Mouse (Mus musculus) lung, postnatal 0 days (tissue): ENCODE measurements around the gene Hydin. TPM values are rescaled to one million over a fixed set of nuclear protein-coding genes. Genes with fewer than 3 reads are reported as not detected.
A peak's percentile ranks its signal among the peaks of the same experiment; 100 is the strongest.

Source experiments
- ATAC-seq: fragments of 200-750 bp; cut with Nextera tagmentation; 2 replicates; pipeline ENCODE4 v1.8.0; 2017; ENCODE audit warnings: moderate library complexity
- DNase-seq: peaks from one replicate; pipeline ENCODE4 v3.0.0-alpha.2; 2016; ENCODE audit warnings: low spot score
- H3K27ac ChIP-seq: fragments of 300-500 bp; sonication (generic); 2 replicates; pipeline ENCODE4 v1.5.1; 2014; ENCODE audit warnings: antibody characterized with exemption, mild to moderate bottlenecking, low read length, mixed read lengths
- H3K27me3 ChIP-seq: fragments of 300-500 bp; sonication (generic); replicated peaks from 2 replicates; pipeline ENCODE4 v1.6.1; 2014; ENCODE audit warnings: low read length, mixed read lengths; ENCODE audit not compliant: insufficient read depth
- H3K36me3 ChIP-seq: fragments of 300-500 bp; sonication (generic); 2 replicates; pipeline ENCODE4 v1.6.1; 2014; ENCODE audit warnings: low read length, mixed read lengths; ENCODE audit not compliant: insufficient read depth
- H3K4me1 ChIP-seq: fragments of 300-500 bp; sonication (generic); 2 replicates; pipeline ENCODE4 v1.6.1; 2014; ENCODE audit warnings: antibody characterized with exemption, low read depth, low read length, mixed read lengths; ENCODE audit not compliant: insufficient read depth
- H3K4me2 ChIP-seq: fragments of 300-500 bp; sonication (generic); replicated peaks from 2 replicates; pipeline ENCODE4 v1.6.1; 2014; ENCODE audit warnings: low read depth, mild to moderate bottlenecking, low read length, moderate library complexity, mixed read lengths
- H3K4me3 ChIP-seq: fragments of 300-500 bp; sonication (generic); 2 replicates; pipeline ENCODE4 v1.5.1; 2014; ENCODE audit warnings: low read depth, low read length
- H3K9ac ChIP-seq: fragments of 300-500 bp; sonication (generic); replicated peaks from 2 replicates; pipeline ENCODE4 v1.6.1; 2014; ENCODE audit warnings: low read depth, mild to moderate bottlenecking
- H3K9me3 ChIP-seq: fragments of 300-500 bp; sonication (generic); 2 replicates; pipeline ENCODE4 v1.6.1; 2016; ENCODE audit warnings: low read length, mixed read lengths
- CTCF ChIP-seq: IDR thresholded peaks from 2 replicates; pipeline ENCODE4 v1.5.1; 2016; ENCODE audit warnings: antibody characterized with exemption, mild to moderate bottlenecking
- EP300 ChIP-seq: IDR thresholded peaks from 2 replicates; pipeline ENCODE4 v1.6.1; 2016; ENCODE audit warnings: antibody characterized with exemption, mild to moderate bottlenecking, control low read depth
- WGBS: fragments of 180-500 bp; shearing (Covaris S2); extraction: QIAGEN DNeasy Blood & Tissue Kit; methylation state at CpG from one replicate; pipeline ENCODE4 v1.1.7; 2014; 5-methylcytosine and 5-hydroxymethylcytosine counted together
- polyA plus RNA-seq: library from polyadenylated mRNA; unstranded; fragments of >200 nt; fragmentation: Nextera tagmentation; extraction: Ambion mirVana; gene quantifications from 2 replicates; pipeline ENCODE4 v1.2.1, GENCODE M21; 2015

Hydin gene
- polyA plus RNA-seq, 1 experiment from 2014 or later = 0.97 TPM

DNA sequence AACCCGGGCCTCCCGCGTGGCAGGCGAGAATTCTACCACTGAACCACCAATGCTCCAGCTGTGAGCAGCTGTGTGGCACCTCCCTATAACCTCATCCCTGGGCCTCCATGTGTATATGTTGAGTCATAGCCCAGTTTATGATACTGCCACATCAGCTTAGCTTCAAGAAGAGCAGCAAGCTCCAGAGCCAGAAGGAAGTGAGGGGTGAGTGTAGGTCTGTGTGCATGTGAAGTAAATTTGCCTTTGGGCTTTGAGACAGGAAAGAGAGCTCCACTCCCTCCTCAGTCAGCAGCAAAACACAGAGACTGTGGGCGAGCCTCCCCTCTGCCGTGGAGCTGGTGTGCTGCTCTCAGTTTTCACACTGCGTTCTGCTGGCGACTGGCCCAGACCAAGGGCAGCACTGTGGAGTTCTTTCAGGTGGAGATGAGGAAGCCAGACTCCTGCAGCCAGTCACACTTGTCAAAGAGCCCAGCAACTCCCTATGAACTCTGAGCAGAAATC lies 363.8 kb downstream of the Hydin start:
- Histone ChIP-seq H3K4me1 (no peaks in the 10 kb centered on the region), H3K9me3 (no peaks in the 10 kb centered on the region), H3K9ac (no peak overlapping the region), H3K36me3 (0 out of 2 replicates have a peak, but pooled peaks cover 7% of the 10 kb centered on the region), H3K27ac (peak overlapping the region; percentile 35; the same call in 1 of the 2 replicates), H3K27me3 (no peaks in the 10 kb centered on the region), H3K4me3 (no peak overlapping the region), H3K4me2 (no peak overlapping the region)
- no peak for TF ChIP-seq EP300
- TF ChIP-seq CTCF = no peak
- ATAC-seq = peak; percentile 82
- DNase-seq = peak; percentile 77
- WGBS = 46% methylated on average over 8 of the region's 8 CpGs

DNA sequence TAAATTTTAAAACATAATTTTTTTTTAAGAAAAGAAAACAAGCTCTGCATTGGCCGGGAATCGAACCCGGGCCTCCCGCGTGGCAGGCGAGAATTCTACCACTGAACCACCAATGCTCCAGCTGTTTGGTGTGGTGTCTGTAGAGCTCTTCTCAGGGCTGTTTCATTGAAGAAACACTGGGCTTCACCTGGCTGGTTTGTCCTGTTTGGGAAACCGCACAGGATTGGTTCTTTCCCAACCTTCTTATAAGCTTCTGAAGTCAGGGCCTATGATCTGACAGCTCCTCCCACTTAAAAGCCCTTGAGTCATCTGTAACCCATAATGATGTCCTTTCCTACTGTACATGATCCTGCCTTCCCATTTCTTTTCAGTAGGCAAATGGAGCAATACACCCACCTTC lies 364.4 kb downstream of the Hydin start:
- H3K9ac ChIP-seq = no peak overlapping the region
- no peaks in the 10 kb centered on the region for H3K9me3 ChIP-seq
- no peak for TF ChIP-seq EP300
- TF ChIP-seq CTCF = no peak
- DNase-seq (no peak), ATAC-seq (0 out of 2 replicates have a peak, but pooled peaks have one; percentile 34)
- no peak overlapping the region for H3K4me2 ChIP-seq
- WGBS = 88% methylated on average over 7 of the region's 7 CpGs
- no peak overlapping the region for H3K4me3 ChIP-seq
- H3K4me1 ChIP-seq = no peaks in the 10 kb centered on the region
- H3K27ac ChIP-seq = no peak overlapping the region
- no peaks in the 10 kb centered on the region for H3K27me3 ChIP-seq
- 0 out of 2 replicates have a peak, but pooled peaks cover 9% of the 10 kb centered on the region for H3K36me3 ChIP-seq

- Histone ChIP-seq H3K27me3 (no peaks in the 10 kb centered on the region), H3K9ac (no peak overlapping the region), H3K4me1 (no peaks in the 10 kb centered on the region), H3K4me3 (no peak overlapping the region), H3K27ac (no peak overlapping the region), H3K4me2 (no peak overlapping the region), H3K9me3 (no peaks in the 10 kb centered on the region), H3K36me3 (peaks cover 19% of the 10 kb centered on the region; the same call in 1 of the 2 replicates)
- 95% methylated on average over 3 of the region's 3 CpGs for WGBS
- no peak for ATAC-seq
- TF ChIP-seq EP300 (no peak), CTCF (no peak)
- no peak for DNase-seq
Observed at GRCm38 (mm10) chr8:110633814-110634213, 367.0 kb downstream of the Hydin start.

GRCm38 (mm10) chr8:110636182-110636581 lies 369.4 kb downstream of the Hydin start:
- TF ChIP-seq CTCF = no peak
- TF ChIP-seq EP300 = no peak
- Histone ChIP-seq H3K4me3 (no peak overlapping the region), H3K9ac (no peak overlapping the region), H3K27ac (no peak overlapping the region), H3K27me3 (no peaks in the 10 kb centered on the region), H3K36me3 (peaks cover 19% of the 10 kb centered on the region; the same call in 1 of the 2 replicates), H3K9me3 (no peaks in the 10 kb centered on the region), H3K4me1 (no peaks in the 10 kb centered on the region), H3K4me2 (no peak overlapping the region)
- no peak for ATAC-seq
- DNase-seq = no peak
- 87% methylated on average over 6 of the region's 6 CpGs for WGBS

- ATAC-seq = no peak
- H3K27ac ChIP-seq = no peak overlapping the region
- no peak overlapping the region for H3K9ac ChIP-seq
- DNase-seq = no peak
- H3K4me2 ChIP-seq = no peak overlapping the region
- H3K36me3 ChIP-seq = peaks cover 6% of the 10 kb centered on the region; the same call in 1 of the 2 replicates
- WGBS = 90% methylated on average over 5 of the region's 5 CpGs
- TF ChIP-seq CTCF (no peak), EP300 (no peak)
- no peaks in the 10 kb centered on the region for H3K9me3 ChIP-seq
- no peaks in the 10 kb centered on the region for H3K27me3 ChIP-seq
- H3K4me1 ChIP-seq = no peaks in the 10 kb centered on the region
- H3K4me3 ChIP-seq = no peak overlapping the region
Observed at GRCm38 (mm10) chr8:110642331-110642730, 375.6 kb downstream of the Hydin start.

- Histone ChIP-seq H3K9me3 (no peaks in the 10 kb centered on the region), H3K27ac (no peak overlapping the region), H3K4me1 (no peaks in the 10 kb centered on the region), H3K9ac (no peak overlapping the region), H3K4me2 (no peak overlapping the region), H3K36me3 (no peaks in the 10 kb centered on the region), H3K4me3 (no peak overlapping the region), H3K27me3 (no peaks in the 10 kb centered on the region)
- 53% methylated on average over 4 of the region's 4 CpGs for WGBS
- TF ChIP-seq CTCF = no peak
- TF ChIP-seq EP300 = peak; percentile 79; the same call in 1 of the 2 replicates
- DNase-seq = peak; percentile 95
- ATAC-seq = peak; percentile 94
Observed at GRCm38 (mm10) chr8:110643177-110643576, 376.4 kb downstream of the Hydin start.

- H3K36me3 ChIP-seq = 0 out of 2 replicates have a peak, but pooled peaks cover 9% of the 10 kb centered on the region
- H3K4me3 ChIP-seq = no peak overlapping the region
- ATAC-seq = no peak
- H3K9me3 ChIP-seq = no peaks in the 10 kb centered on the region
- no peak overlapping the region for H3K9ac ChIP-seq
- H3K4me2 ChIP-seq = no peak overlapping the region
- DNase-seq = no peak
- no peak overlapping the region for H3K27ac ChIP-seq
- 71% methylated on average over 4 of the region's 4 CpGs for WGBS
- no peak for TF ChIP-seq CTCF
- no peak for TF ChIP-seq EP300
- H3K27me3 ChIP-seq = no peaks in the 10 kb centered on the region
- H3K4me1 ChIP-seq = no peaks in the 10 kb centered on the region
Observed at GRCm38 (mm10) chr8:110644422-110644821, 377.6 kb downstream of the Hydin start.
